Mouse (Mus musculus): ENCODE data around the gene Kif3c. TPM values are rescaled to one million over a fixed set of nuclear protein-coding genes. Genes with fewer than 3 reads are reported as not detected.
A peak's percentile ranks its signal among the peaks of the same experiment; 100 is the strongest.

Gene Kif3c
- polyA plus RNA-seq, 1 experiment from 2014 or later = 8.6 TPM

GRCm38 (mm10) chr12:3425375-3426341 lies 60.7 kb downstream of the Kif3c start:
- peak; percentile 31; the same call in 1 of the 2 replicates for ATAC-seq (ENCODE audit: insufficient read depth, low FRiP score)
- Histone ChIP-seq H3K9me3 (replicated peaks; ENCODE audit: control insufficient read depth, low read length) (no peaks in the 10 kb centered on the region), H3K27me3 (ENCODE audit: control insufficient read depth, insufficient read depth, low read length) (no peaks in the 10 kb centered on the region), H3K4me2 (ENCODE audit: low read depth, low read length) (peak overlapping the region; percentile 59), H3K4me1 (ENCODE audit: control insufficient read depth, insufficient read depth, low read length) (peaks cover 21% of the 10 kb centered on the region), H3K27ac (ENCODE audit: low read length) (peak overlapping the region; percentile 86), H3K36me3 (ENCODE audit: control insufficient read depth, insufficient read depth, low read length) (no peaks in the 10 kb centered on the region), H3K9ac (ENCODE audit: low read length) (peak overlapping the region; percentile 62), H3K4me3 (replicated peaks; ENCODE audit: low read length) (peak overlapping the region; percentile 99)
- 38% methylated on average over 15 of the region's 15 CpGs for WGBS

- H3K27me3 ChIP-seq (ENCODE audit: control insufficient read depth, insufficient read depth, low read length) = no peaks in the 10 kb centered on the region
- H3K9ac ChIP-seq (ENCODE audit: low read length) = peak within 1 kb of the TSS; percentile 98
- no peaks in the 10 kb centered on the region for H3K36me3 ChIP-seq (ENCODE audit: control insufficient read depth, insufficient read depth, low read length)
- peak within 1 kb of the TSS; percentile 99 for H3K4me3 ChIP-seq (replicated peaks; ENCODE audit: low read length)
- peak; percentile 96 for ATAC-seq (ENCODE audit: insufficient read depth, low FRiP score)
- peak within 1 kb of the TSS; percentile 99 for H3K27ac ChIP-seq (ENCODE audit: low read length)
- peaks cover 21% of the 10 kb centered on the region for H3K4me1 ChIP-seq (ENCODE audit: control insufficient read depth, insufficient read depth, low read length)
- WGBS = under 1% methylated on average over 53 of the region's 53 CpGs
- H3K9me3 ChIP-seq (replicated peaks; ENCODE audit: control insufficient read depth, low read length) = no peaks in the 10 kb centered on the region
- peak within 1 kb of the TSS; percentile 59 for H3K4me2 ChIP-seq (ENCODE audit: low read depth, low read length)
Observed at GRCm38 (mm10) chr12:3426530-3427034, 61.6 kb downstream of the Kif3c start, which contains the start of gene Asxl2. Asxl2 (plus strand) TSS chr12:3426857.

GRCm38 (mm10) chr12:3427067-3427889 lies 62.3 kb downstream of the Kif3c start:
- Histone ChIP-seq H3K27me3 (ENCODE audit: control insufficient read depth, insufficient read depth, low read length) (no peaks in the 10 kb centered on the region), H3K4me1 (ENCODE audit: control insufficient read depth, insufficient read depth, low read length) (peaks cover 21% of the 10 kb centered on the region), H3K9ac (ENCODE audit: low read length) (peak overlapping the region; percentile 98), H3K4me2 (ENCODE audit: low read depth, low read length) (peak overlapping the region; percentile 51), H3K27ac (ENCODE audit: low read length) (peak overlapping the region; percentile 99), H3K4me3 (replicated peaks; ENCODE audit: low read length) (peak overlapping the region; percentile 99), H3K9me3 (replicated peaks; ENCODE audit: control insufficient read depth, low read length) (no peaks in the 10 kb centered on the region), H3K36me3 (ENCODE audit: control insufficient read depth, insufficient read depth, low read length) (no peaks in the 10 kb centered on the region)
- peak; percentile 33 for ATAC-seq (ENCODE audit: insufficient read depth, low FRiP score)
- under 1% methylated on average over 65 of the region's 65 CpGs for WGBS

- no peak overlapping the region for H3K27ac ChIP-seq (ENCODE audit: low read length)
- 66% methylated on average over 11 of the region's 11 CpGs for WGBS
Observed at GRCm38 (mm10) chr12:3427891-3428775, 63.2 kb downstream of the Kif3c start.

DNA sequence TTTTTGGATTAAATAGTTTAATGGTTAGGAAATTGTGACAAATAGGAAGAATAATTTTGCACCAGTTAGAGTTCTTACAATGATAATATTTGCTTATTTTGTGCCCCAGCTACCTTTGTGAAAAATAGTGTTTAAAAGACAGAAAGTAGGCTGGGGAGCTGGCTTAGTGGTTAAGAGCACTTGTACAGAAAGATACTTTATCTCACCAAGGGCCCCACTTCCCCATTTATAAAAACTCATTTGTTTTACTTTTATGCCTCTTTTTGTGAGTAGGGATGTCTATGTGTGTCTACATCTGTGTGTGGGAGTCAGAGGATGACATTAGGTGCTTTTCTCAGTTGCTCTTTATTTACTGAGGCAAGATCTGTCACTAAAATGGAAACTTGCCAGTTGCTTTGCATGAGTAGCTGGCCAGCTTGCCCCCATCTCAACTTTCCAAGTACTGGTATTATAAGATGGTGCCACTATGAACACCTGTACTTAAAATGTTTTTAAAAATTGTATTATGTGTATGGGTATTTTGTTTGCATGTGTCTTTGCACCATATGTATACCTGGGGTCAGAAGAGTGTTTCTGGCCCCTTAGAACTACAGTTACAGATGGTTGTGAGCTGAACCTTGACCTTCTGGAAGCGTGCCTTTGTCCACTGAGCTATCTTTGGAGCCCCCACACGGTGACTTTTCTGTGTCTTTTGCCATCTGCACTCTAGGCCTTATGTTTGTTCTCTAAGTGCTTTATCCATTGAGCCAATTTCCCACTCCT lies 64.9 kb downstream of the Kif3c start:
- Histone ChIP-seq H3K9ac (ENCODE audit: low read length) (no peak overlapping the region), H3K27ac (ENCODE audit: low read length) (no peak overlapping the region), H3K4me2 (ENCODE audit: low read depth, low read length) (no peak overlapping the region), H3K9me3 (replicated peaks; ENCODE audit: control insufficient read depth, low read length) (no peaks in the 10 kb centered on the region), H3K36me3 (ENCODE audit: control insufficient read depth, insufficient read depth, low read length) (no peaks in the 10 kb centered on the region), H3K4me3 (replicated peaks; ENCODE audit: low read length) (no peak overlapping the region), H3K27me3 (ENCODE audit: control insufficient read depth, insufficient read depth, low read length) (no peaks in the 10 kb centered on the region), H3K4me1 (ENCODE audit: control insufficient read depth, insufficient read depth, low read length) (peaks cover 14% of the 10 kb centered on the region)
- no peak for ATAC-seq (ENCODE audit: insufficient read depth, low FRiP score)
- 65% methylated on average over 2 of the region's 2 CpGs for WGBS

More at GRCm38 (mm10) chr12:3427891-3428775, 63.2 kb downstream of the Kif3c start:
- no peaks in the 10 kb centered on the region for H3K27me3 ChIP-seq (ENCODE audit: control insufficient read depth, insufficient read depth, low read length)
- peaks cover 21% of the 10 kb centered on the region for H3K4me1 ChIP-seq (ENCODE audit: control insufficient read depth, insufficient read depth, low read length)
- H3K9me3 ChIP-seq (replicated peaks; ENCODE audit: control insufficient read depth, low read length) = no peaks in the 10 kb centered on the region
- no peaks in the 10 kb centered on the region for H3K36me3 ChIP-seq (ENCODE audit: control insufficient read depth, insufficient read depth, low read length)
- H3K4me3 ChIP-seq (replicated peaks; ENCODE audit: low read length) = peak overlapping the region; percentile 99
- H3K9ac ChIP-seq (ENCODE audit: low read length) = no peak overlapping the region
- ATAC-seq (ENCODE audit: insufficient read depth, low FRiP score) = no peak
- H3K4me2 ChIP-seq (ENCODE audit: low read depth, low read length) = peak overlapping the region; percentile 54

- H3K9me3 ChIP-seq (replicated peaks; ENCODE audit: control insufficient read depth, low read length) = no peaks in the 10 kb centered on the region
- no peak overlapping the region for H3K27ac ChIP-seq (ENCODE audit: low read length)
- H3K4me1 ChIP-seq (ENCODE audit: control insufficient read depth, insufficient read depth, low read length) = peaks cover 8% of the 10 kb centered on the region
- no peak overlapping the region for H3K9ac ChIP-seq (ENCODE audit: low read length)
- H3K27me3 ChIP-seq (ENCODE audit: control insufficient read depth, insufficient read depth, low read length) = no peaks in the 10 kb centered on the region
- no peak overlapping the region for H3K4me3 ChIP-seq (replicated peaks; ENCODE audit: low read length)
- ATAC-seq (ENCODE audit: insufficient read depth, low FRiP score) = no peak
- no peak overlapping the region for H3K4me2 ChIP-seq (ENCODE audit: low read depth, low read length)
- no peaks in the 10 kb centered on the region for H3K36me3 ChIP-seq (ENCODE audit: control insufficient read depth, insufficient read depth, low read length)
Observed at GRCm38 (mm10) chr12:3430443-3430753, 65.5 kb downstream of the Kif3c start.

DNA sequence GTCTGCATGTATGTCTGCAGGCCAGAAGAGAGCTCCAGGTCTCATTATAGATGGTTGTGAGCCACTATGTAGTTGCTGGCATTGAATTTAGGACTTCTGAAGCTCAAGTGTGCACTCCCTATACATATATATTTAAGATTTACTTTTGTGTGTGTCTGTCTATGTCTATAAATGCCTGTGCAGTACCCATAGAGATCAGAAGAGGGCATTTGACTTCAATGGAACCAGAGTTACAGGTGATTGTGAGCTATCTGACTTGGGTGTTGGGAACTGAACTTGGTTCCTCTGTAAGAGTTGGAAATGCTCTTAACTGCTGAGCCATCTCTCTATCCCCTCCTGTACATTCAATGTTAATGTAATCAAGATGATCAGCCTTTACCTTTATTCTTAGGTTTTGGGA lies 66.1 kb downstream of the Kif3c start:
- ATAC-seq (ENCODE audit: insufficient read depth, low FRiP score) = no peak
- H3K4me1 ChIP-seq (ENCODE audit: control insufficient read depth, insufficient read depth, low read length) = peaks cover 5% of the 10 kb centered on the region; the same call in 1 of the 2 replicates
- H3K4me2 ChIP-seq (ENCODE audit: low read depth, low read length) = no peak overlapping the region
- no peak overlapping the region for H3K4me3 ChIP-seq (replicated peaks; ENCODE audit: low read length)
- no peaks in the 10 kb centered on the region for H3K27me3 ChIP-seq (ENCODE audit: control insufficient read depth, insufficient read depth, low read length)
- H3K36me3 ChIP-seq (ENCODE audit: control insufficient read depth, insufficient read depth, low read length) = no peaks in the 10 kb centered on the region
- no peaks in the 10 kb centered on the region for H3K9me3 ChIP-seq (replicated peaks; ENCODE audit: control insufficient read depth, low read length)
- no peak overlapping the region for H3K27ac ChIP-seq (ENCODE audit: low read length)
- no peak overlapping the region for H3K9ac ChIP-seq (ENCODE audit: low read length)

- WGBS = 38% methylated on average over 1 of the region's 1 CpGs
Observed at GRCm38 (mm10) chr12:3433736-3434135, 68.8 kb downstream of the Kif3c start.

More at GRCm38 (mm10) chr12:3433736-3434135, 68.8 kb downstream of the Kif3c start:
- Histone ChIP-seq H3K9me3 (replicated peaks; ENCODE audit: control insufficient read depth, low read length) (no peaks in the 10 kb centered on the region), H3K36me3 (ENCODE audit: control insufficient read depth, insufficient read depth, low read length) (no peaks in the 10 kb centered on the region), H3K27ac (ENCODE audit: low read length) (no peak overlapping the region), H3K27me3 (ENCODE audit: control insufficient read depth, insufficient read depth, low read length) (no peaks in the 10 kb centered on the region), H3K4me2 (ENCODE audit: low read depth, low read length) (no peak overlapping the region), H3K9ac (ENCODE audit: low read length) (no peak overlapping the region), H3K4me1 (ENCODE audit: control insufficient read depth, insufficient read depth, low read length) (peaks cover 5% of the 10 kb centered on the region; the same call in 1 of the 2 replicates), H3K4me3 (replicated peaks; ENCODE audit: low read length) (no peak overlapping the region)
- no peak for ATAC-seq (ENCODE audit: insufficient read depth, low FRiP score)
